ENCODE assay signal across 1 mouse cellular context in genomic region chr11:60509500-60509899, GRCm38 (mm10).
TF ChIP-seq lines count a peak whose summit lies in the region.

No protein-coding gene starts in this region.

TF ChIP-seq in MEL, 35 proteins besides CTCF, POLR2A, EP300 and RAD21:
- TF ChIP-seq USF1 (IDR thresholded peaks at IDR 0.05; ENCODE audit: low read depth, low read length) = no peak
- TF ChIP-seq MAZ (IDR thresholded peaks at IDR 0.05; ENCODE audit: low read depth, low read length) = no peak; the same call in 1 of the 2 replicates
- TF ChIP-seq MXI1 (IDR thresholded peaks at IDR 0.05; ENCODE audit: low read depth, low read length) = no peak
- TF ChIP-seq MEF2A (IDR thresholded peaks at IDR 0.05; ENCODE audit: extremely low read depth, insufficient replicate concordance, low read depth, low read length, poor library complexity, severe bottlenecking) = no peak
- no peak for TF ChIP-seq GATA1 (IDR thresholded peaks at IDR 0.05; ENCODE audit: low read depth, low read length)
- TF ChIP-seq POLR2AphosphoS2 (IDR thresholded peaks at IDR 0.05; ENCODE audit: low read length) = no peak
- TF ChIP-seq CHD2 (IDR thresholded peaks at IDR 0.05; ENCODE audit: low read length) = no peak
- no peak for TF ChIP-seq MYC (IDR thresholded peaks at IDR 0.05; ENCODE audit: low read depth, low read length)
- no peak for TF ChIP-seq UBTF (IDR thresholded peaks at IDR 0.05; ENCODE audit: borderline replicate concordance, insufficient read depth, low read depth, low read length)
- no peak for TF ChIP-seq HCFC1 (IDR thresholded peaks at IDR 0.05; ENCODE audit: low read depth, low read length)
- no peak for TF ChIP-seq SMC3 (IDR thresholded peaks at IDR 0.05; ENCODE audit: low read depth, low read length)
- TF ChIP-seq ZC3H11A (IDR thresholded peaks at IDR 0.05; ENCODE audit: low read depth, low read length) = no peak
- no peak for TF ChIP-seq MAX (IDR thresholded peaks at IDR 0.05; ENCODE audit: low read length)
- TF ChIP-seq MYB (IDR thresholded peaks at IDR 0.05; ENCODE audit: low read depth, low read length) = no peak
- no peak for TF ChIP-seq NRF1 (IDR thresholded peaks at IDR 0.05; ENCODE audit: insufficient read depth, low read depth, low read length, poor library complexity, severe bottlenecking)
- TF ChIP-seq USF2 (IDR thresholded peaks at IDR 0.05; ENCODE audit: borderline replicate concordance in 1 of 2, insufficient read depth in 1 of 2, low read depth in 1 of 2, low read length in 2 of 2) = no peak
- no peak for TF ChIP-seq SIN3A (IDR thresholded peaks at IDR 0.05; ENCODE audit: low read length)
- no peak for TF ChIP-seq JUND (IDR thresholded peaks at IDR 0.05; ENCODE audit: low read depth, low read length)
TF ChIP-seq in MEL: peak in this region for 0.
